Mouse (Mus musculus): ENCODE results near the gene Hipk2. TPM values are rescaled to one million over a fixed set of nuclear protein-coding genes. Genes with fewer than 3 reads are reported as not detected.

Hipk2 gene
- total RNA-seq, 2 experiments from 2014 or later = 60.4 to 62.3 TPM

- DNase-seq (ENCODE audit: low spot score in 2 of 2) = no peak
Measured at GRCm38 (mm10) chr6:38796388-38796787, 79.6 kb downstream of the Hipk2 start.

GRCm38 (mm10) chr6:38795096-38795816 is 80.7 kb downstream of the Hipk2 start:
- no peak for DNase-seq (ENCODE audit: low spot score in 2 of 2)

- no peak for DNase-seq (ENCODE audit: low spot score in 2 of 2)
Measured at GRCm38 (mm10) chr6:38792966-38793365, 83.0 kb downstream of the Hipk2 start.

- DNase-seq (ENCODE audit: low spot score in 2 of 2) = no peak
Measured at GRCm38 (mm10) chr6:38789221-38789810, 86.6 kb downstream of the Hipk2 start.

GRCm38 (mm10) chr6:38787811-38788509 is 88.0 kb downstream of the Hipk2 start:
- DNase-seq (ENCODE audit: low spot score in 2 of 2) = no peak

GRCm38 (mm10) chr6:38787134-38787533 is 88.8 kb downstream of the Hipk2 start:
- DNase-seq (ENCODE audit: low spot score in 2 of 2) = no peak

- DNase-seq (ENCODE audit: low spot score in 2 of 2) = no peak
Measured at GRCm38 (mm10) chr6:38785747-38786146, 90.2 kb downstream of the Hipk2 start.

- no peak for DNase-seq (ENCODE audit: low spot score in 2 of 2)
Measured at GRCm38 (mm10) chr6:38779411-38779810, 96.6 kb downstream of the Hipk2 start.

GRCm38 (mm10) chr6:38778887-38779286 is 97.1 kb downstream of the Hipk2 start:
- DNase-seq (ENCODE audit: low spot score in 2 of 2) = no peak

GRCm38 (mm10) chr6:38776000-38776584 is 99.9 kb downstream of the Hipk2 start:
- no peak for DNase-seq (ENCODE audit: low spot score in 2 of 2)

- no peak for DNase-seq (ENCODE audit: low spot score in 2 of 2)
Measured at GRCm38 (mm10) chr6:38772836-38773518, 103.0 kb downstream of the Hipk2 start.

GRCm38 (mm10) chr6:38771061-38771667 is 104.8 kb downstream of the Hipk2 start:
- DNase-seq (ENCODE audit: low spot score in 2 of 2) = no peak

GRCm38 (mm10) chr6:38769627-38770026 is 106.3 kb downstream of the Hipk2 start:
- DNase-seq (ENCODE audit: low spot score in 2 of 2) = no peak

- DNase-seq (ENCODE audit: low spot score in 2 of 2) = no peak
Measured at GRCm38 (mm10) chr6:38762588-38763265, 113.2 kb downstream of the Hipk2 start.

GRCm38 (mm10) chr6:38762006-38762405 is 114.0 kb downstream of the Hipk2 start:
- DNase-seq (ENCODE audit: low spot score in 2 of 2) = no peak

- no peak for DNase-seq (ENCODE audit: low spot score in 2 of 2)
Measured at GRCm38 (mm10) chr6:38760911-38761706, 114.9 kb downstream of the Hipk2 start.

GRCm38 (mm10) chr6:38759922-38760620 is 115.9 kb downstream of the Hipk2 start:
- DNase-seq (ENCODE audit: low spot score in 2 of 2) = no peak

GRCm38 (mm10) chr6:38759186-38759585 is 116.8 kb downstream of the Hipk2 start:
- DNase-seq (ENCODE audit: low spot score in 2 of 2) = no peak

GRCm38 (mm10) chr6:38757597-38757996 is 118.4 kb downstream of the Hipk2 start:
- no peak for DNase-seq (ENCODE audit: low spot score in 2 of 2)

Measured in layer of hippocampus, postnatal 14 days (tissue).